Comparison of ENCODE assay signal across 9 mouse cellular contexts in the genomic region with DNA sequence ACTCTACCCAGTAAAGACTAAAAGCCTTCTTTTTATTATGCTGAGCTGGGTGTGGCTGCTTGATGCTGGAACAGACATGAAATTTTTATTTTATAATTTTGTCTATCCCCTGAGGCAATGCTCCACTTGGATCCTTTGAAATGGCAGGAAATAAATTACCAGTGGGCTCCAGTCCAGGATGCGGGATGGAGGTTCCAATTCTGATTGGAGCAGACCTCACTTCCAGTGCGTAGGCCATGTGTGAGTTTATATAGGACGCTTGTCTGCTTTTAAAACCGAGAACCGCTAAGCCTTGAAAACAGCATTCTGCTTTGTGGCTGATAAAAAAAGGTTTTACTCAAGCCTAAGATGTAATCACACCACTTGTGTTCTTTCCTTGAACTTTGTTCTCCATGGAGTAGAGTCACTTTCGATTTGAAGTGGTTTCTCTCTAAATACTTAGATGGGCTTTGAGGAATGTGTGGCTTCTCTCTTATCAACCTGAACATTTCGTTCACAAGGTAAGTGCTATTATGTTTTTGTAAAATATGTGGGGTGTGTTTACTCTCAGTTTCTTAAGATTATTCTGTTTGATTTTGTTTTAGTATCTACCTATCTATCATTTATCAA.
DNase-seq lines count a peak whose midpoint lies in the region; ATAC-seq lines count a peak whose summit lies in the region.
"Had no signal": no experiment of that assay in that cellular context is flagged by ENCODE, and none has a peak within 500 bp of the region (broad histone marks: within the 10 kb centered on the region; RNA-seq: fewer than 3 reads in every experiment).

No protein-coding gene starts in this region.

- no peak for ATAC-seq in megakaryocyte progenitor cell, adult 5-6 weeks (replicated peaks; ENCODE audit: poor library complexity)

- intact Hi-C loops in left cerebral cortex, postnatal 4 days (cut with DNase I): no loop called here

- DNase-seq in gastrocnemius, postnatal 10 days: peak; percentile 19
- DNase-seq in gastrocnemius, postnatal 4 days (ENCODE audit: low spot score in 2 of 2): no peak
- peak; percentile 12 for DNase-seq in urinary bladder, postnatal 14 days (ENCODE audit: low spot score)
- no peak for DNase-seq in urinary bladder, adult 2 months (ENCODE audit: low spot score)
- DNase-seq in left cerebral cortex, postnatal 4 days: peak; percentile 10
- no peak for DNase-seq in layer of hippocampus, adult 11-12 months (ENCODE audit: low spot score)
- DNase-seq: spleen, adult 18-20 months; thymus, postnatal 25 days had no signal

Comparison
In these comparisons a context has a peak if more than half of its experiments do, and no peak if none do; other contexts are left out.
1. DNase-seq: peak in gastrocnemius, postnatal 10 days (single experiment), urinary bladder, postnatal 14 days (single experiment) and left cerebral cortex, postnatal 4 days (single experiment); none in gastrocnemius, postnatal 4 days (0 of 2), urinary bladder, adult 2 months (single experiment) and layer of hippocampus, adult 11-12 months (single experiment).